Mouse (Mus musculus) spleen, adult 2 months (tissue): ENCODE results near the gene Alg14.

Source experiments
- CTCF ChIP-seq: fragments of 200-500 bp; IDR thresholded peaks from 2 replicates; pipeline ENCODE4 v1.5.1; 2011; ENCODE audit warnings: mild to moderate bottlenecking, inconsistent platforms; ENCODE audit not compliant: insufficient read depth, insufficient read length, insufficient replicate concordance; ENCODE audit errors: extremely low read depth
- POLR2A ChIP-seq: fragments of 200-500 bp; IDR thresholded peaks from 2 replicates; pipeline ENCODE4 v1.6.1; 2011; ENCODE audit warnings: low read depth, low read length, inconsistent platforms

DNA sequence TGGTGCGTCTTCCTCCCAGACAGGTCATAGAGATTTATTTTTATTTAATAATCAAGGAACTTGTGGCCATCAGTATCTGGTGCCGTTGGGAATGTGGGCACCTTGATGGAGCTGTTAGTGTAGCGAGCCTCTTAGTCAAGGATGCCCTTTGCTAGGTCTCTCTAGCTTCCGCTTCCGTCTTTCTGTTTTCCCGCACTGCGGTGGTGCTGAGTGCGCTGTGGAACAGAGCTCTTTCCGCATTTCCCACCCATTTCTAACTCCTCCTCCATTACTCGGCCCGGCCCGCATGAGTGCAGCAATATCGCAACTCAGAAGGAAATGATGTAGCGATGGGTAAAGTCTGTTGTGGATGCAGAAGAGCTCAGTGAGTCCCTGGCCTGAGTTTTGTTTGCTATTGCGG, 31.8 kb downstream of the Alg14 start:
- TF ChIP-seq CTCF = no peak
- no peak for TF ChIP-seq POLR2A
